Mouse (Mus musculus): ENCODE data around the gene Gm49340.
"Not testable (repeated sequence)": the region's sequence is repeated elsewhere in the genome, so short reads cannot be mapped to it uniquely, and the experiment has no call there.

Gene Gm49340

DNA sequence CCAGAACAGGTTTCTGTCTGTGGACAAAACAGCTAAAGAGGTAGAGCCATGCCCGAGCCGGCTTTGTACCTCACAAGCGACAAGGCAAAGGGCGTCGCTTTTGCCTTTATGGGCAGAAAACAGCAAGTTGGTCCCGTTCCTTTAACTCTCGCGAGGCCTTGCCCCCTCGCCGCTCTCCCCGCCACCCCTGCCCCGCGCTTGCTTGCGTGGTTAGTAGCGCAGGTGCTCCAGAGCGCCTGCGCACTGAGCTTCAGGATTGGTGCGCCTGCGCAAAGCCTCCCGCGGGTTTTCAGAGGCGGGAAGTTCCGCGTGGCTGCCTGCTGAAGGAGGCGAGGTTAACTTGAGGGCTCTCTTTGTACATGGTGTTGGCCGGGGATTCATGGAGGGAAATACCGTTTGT lies at the start of gene Gm49340, which contains the start of the genes Aspa and Spata22:
TSS of gene Gm49340 (plus strand) at position 300 of the 400 bp plus-strand sequence.
TSS of gene Aspa (minus strand) at position 155 of the 400 bp plus-strand sequence.
TSS of gene Spata22 (plus strand) at position 300 of the 400 bp plus-strand sequence.
- DNase-seq (ENCODE audit: extremely low read depth, low read depth) = no peak

DNA sequence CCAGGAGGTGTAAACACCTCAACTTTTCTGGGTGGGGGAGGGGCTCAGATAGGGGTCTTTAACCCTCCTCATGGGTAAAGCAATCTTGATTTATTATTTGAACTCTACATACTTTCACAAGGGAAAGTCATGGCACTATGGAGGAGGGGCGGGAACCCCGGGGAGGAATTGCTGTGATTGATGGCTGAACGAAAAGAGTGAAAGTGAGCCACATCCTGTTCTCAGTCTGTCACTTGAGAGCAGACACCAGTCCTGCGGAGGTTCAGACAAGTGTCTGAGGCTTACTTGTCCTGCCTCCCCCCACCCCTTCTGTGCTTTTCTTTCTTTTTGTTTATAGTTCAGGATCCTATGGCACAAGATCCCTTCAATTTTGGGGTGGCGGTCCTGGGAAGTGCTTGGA lies 48.8 kb upstream of the Gm49340 start:
- DNase-seq (ENCODE audit: extremely low read depth, low read depth) = no peak

DNA sequence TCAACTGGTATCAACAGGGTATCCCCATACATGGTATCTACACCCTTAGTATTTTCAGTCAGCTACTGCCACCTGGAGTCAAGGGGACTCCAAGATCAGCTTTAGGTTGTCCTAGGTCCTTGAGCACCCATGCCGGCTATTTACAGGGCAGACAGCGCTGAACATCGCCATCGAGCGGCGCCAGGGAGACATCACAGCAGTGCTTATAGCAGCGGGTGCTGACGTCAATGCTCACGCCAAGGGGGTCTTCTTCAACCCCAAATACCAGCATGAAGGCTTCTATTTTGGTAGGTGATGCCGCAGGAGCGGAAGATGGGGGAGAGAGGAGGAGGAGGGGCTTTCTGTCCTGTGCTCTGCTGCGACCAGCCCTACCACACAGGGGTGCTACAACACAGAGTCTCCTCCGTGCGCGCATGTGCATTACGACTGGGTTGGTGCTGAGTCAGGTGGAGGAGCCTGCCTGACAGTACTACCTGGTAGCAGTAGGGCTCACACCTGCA lies 48.0 kb upstream of the Gm49340 start:
- no peak for DNase-seq (ENCODE audit: extremely low read depth, low read depth)

DNA sequence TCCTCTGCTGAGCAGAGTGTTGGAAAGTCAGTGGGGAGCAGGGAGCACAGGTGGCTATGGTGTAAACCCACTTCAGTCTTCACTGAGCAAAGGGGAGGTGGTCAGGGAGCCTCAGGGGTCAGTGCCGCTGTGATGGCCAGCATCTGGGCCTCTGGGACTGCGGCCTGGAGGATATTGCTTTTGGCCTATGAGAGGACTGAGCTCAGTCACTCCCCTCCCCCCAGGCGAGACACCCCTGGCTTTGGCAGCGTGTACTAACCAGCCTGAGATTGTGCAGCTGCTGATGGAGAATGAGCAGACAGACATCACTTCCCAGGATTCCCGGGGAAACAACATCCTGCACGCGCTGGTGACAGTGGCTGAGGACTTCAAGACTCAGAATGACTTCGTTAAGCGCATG lies 46.2 kb upstream of the Gm49340 start:
- no peak for DNase-seq (ENCODE audit: extremely low read depth, low read depth)

DNA sequence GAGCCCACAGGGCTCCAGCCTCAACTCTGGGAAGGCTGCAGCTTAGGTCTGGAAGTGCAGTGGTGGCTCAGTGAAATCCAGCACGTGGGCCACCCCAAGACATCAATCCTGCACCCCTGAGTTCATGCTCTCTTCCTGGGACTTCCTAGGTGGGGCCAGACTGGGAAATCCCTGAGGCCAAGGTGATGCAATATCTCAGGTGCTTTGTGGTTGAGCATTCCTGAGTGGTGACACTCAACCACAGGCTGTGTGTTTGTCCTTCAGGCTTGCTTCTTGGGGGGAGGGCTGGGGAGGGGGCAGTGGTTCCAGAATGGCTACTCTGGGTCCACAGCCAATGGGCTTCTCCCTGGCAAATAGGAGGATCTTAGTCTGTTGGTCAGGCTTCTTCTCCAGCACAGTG lies 45.6 kb upstream of the Gm49340 start:
- no peak for DNase-seq (ENCODE audit: extremely low read depth, low read depth)

DNA sequence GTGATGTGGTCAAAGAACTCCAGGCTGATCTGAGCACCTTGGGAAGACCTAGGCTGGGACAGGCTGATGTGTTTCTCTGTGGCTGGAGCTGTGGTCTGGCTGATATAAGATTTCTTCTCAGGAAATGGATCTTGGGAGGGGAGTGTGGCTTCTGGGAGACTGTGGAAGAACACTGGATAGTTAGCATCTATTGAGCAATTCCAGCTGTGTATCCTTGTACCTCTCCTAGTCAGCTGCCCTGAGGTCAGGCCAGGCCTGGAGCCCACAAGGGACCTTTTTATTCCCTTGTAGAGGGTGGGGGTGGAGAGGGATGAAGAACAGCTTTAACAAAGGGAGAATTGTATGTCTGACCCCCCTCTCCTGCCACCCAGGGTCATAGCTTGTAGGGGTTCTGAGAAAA lies 45.2 kb upstream of the Gm49340 start:
- no peak for DNase-seq (ENCODE audit: extremely low read depth, low read depth)

DNA sequence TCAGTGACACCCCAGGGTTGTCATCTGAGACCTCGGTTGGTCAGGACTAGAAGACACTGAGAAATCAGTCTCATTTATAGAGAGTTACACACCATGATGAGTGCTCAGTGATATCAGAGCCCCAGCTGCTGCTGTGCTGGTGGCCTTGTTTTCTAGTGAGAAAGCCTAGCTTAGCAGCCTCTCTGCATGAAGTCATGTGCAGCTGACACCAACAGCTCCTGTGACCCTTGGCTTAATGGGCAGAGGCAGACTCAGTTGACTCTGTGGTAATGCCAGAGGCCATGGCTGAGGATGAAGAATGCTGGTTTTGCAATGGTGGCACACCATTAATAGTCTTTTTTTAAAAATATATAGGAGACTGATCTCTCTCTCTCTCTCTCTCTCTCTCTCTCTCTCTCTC lies 39.9 kb upstream of the Gm49340 start:
- no peak for DNase-seq (ENCODE audit: extremely low read depth, low read depth)

DNA sequence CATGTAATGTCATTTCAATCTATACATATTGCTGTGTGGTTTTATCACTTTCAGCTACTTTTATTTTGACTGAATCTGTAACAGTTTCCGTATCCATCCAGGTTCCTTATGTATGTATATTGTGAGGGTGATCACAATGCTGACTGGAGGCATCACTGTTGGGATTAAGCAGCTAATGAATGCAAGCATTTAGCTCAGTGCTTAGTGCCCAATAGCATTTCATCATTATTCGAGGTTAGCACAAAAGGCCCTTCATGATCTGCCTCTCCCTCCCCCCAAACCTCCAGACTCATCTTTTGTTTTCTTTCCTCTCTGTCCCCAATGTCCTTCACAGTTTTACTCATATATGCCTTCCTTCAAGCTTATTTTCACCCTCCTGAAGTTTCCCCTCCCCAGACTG lies 26.4 kb upstream of the Gm49340 start:
- DNase-seq (ENCODE audit: extremely low read depth, low read depth) = no peak

DNA sequence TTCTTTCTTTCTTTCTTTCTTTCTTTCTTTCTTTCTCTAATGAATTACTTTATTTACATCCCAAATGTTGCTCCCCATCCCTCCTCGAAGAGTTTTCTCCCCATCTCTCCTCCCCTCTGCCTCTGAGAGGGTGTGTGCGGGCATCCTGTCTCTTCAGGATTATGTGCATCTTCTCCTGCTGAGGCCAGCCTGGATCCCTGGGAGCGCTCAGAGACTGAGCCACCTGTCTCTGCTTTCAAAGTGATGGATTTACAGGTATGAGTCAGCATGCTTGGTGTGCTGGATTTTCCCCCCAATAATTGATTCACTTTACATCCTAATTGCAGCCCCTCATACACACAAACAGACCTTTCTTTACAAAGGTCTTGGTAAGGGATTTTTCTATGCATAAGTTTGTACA lies 13.6 kb upstream of the Gm49340 start:
- no peak for DNase-seq (ENCODE audit: extremely low read depth, low read depth)

DNA sequence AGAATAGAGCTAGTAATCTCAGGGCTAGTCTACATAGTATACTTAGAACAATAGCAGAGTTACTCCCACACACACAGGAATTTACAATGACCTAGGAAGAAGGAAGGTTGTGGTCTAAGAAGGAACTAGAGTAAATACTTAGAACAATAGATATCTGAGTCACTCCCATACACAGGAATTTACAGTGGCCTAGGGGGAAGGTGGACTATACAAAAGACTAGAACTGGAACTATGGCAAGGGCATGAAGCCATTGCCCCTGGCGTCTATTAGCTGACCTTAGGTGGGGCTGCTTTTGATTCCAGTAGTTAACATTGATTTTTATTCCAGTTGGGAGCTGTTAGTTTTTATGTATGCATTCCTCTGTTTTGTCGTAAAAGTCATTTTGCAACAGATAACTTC lies 11.0 kb upstream of the Gm49340 start:
- DNase-seq (ENCODE audit: extremely low read depth, low read depth) = not testable (repeated sequence)

DNA sequence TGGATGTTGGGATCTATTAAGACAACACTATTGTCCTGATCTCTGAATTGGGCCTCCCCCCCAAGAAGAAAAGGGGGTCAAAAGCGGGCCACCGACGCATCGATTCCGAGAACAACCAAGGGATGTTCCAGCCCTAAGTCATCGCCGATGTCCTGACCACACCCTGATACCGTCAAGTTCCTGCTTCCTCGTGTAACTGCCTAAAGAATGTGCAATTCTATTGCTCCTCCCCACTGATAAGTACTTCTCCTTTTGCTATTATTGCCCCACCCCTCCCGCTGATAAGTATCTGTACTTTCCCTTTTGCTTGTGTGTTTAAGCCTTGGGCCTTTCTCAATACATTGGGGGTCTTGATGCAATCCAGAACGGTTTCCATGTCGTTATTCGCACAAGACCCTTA lies 8.5 kb upstream of the Gm49340 start:
- peak; percentile 51 for DNase-seq (ENCODE audit: extremely low read depth, low read depth)

DNA sequence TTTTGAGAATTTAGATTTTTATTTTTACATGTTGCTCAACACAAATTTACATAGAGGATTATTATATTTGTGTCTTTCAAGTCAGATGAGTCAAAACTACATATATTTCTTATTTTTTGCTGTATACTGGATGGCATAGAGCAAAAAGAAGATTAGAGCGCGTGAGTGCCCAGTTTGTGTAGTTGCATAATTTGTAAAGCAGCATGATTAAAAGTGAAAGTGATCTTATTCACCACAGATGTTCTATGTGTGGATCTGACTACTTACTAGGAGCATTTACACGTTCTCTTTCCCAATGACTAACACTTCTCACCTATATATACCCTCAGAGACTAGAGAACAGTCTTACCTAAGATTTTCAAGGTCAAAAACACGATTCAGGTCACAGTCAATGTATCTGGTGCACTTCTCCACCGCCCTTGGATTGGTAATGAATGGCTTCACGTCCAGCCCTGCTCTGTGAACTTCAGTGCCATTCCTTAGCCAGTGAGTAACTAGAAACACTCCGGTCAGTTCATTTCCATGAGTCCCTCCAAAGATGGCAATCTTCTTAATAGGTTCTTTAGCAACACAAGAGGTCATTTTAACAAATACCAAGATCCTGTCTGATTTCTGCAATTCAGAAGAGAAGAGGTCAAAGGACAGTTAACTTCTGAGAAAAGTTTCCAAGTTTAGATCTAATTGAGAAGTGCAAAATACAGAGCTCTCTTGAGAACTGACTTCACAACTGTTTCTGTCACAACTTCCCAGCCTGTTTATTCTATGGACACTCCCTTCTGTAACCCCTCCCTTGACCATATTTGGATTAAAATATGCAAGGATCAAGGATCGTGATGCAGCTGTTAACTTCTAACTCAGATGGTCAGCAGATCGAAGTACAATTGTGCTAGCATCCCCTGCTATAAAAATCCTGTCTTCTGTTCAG lies 5.4 kb upstream of the Gm49340 start:
- DNase-seq (ENCODE audit: extremely low read depth, low read depth) = peak; percentile 38

DNA sequence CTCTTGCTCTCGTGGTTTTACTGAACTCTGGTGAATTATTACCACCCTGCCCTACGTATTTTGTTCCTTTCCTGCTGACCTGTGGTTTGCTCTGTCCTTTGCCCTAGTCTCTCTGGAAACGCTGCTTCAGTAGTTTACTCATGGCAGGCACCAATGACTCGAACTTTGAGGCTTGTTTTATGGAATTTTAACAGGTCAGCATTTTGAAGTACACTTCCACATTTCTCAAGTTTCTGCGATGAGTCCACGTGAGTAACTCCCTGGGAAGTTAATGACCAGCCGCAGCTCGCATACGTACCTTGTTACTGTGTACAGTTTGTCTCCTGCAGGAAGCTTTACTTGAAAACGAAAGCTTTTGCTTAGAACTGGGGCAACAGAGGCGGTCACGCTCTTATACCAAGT lies 3.1 kb upstream of the Gm49340 start:
- DNase-seq (ENCODE audit: extremely low read depth, low read depth) = no peak

DNA sequence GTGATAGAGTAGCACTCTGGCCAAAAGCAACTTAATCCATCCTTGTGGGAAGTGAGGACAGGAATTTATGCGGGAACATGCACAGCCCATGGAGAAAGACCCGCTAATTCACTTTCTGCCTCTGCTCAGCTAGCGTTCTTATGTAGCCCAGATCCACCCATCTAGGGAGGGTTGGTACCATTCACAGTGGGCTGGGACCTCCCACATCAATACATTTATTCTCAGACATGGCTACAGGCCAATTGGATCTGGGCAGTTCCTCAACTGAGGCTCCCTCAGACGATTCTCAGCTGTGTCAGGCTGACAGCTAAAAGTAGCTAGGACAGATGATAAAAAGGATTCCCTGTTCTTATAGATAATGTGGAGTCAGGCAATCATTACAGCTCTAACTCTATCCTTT lies 2.2 kb upstream of the Gm49340 start:
- no peak for DNase-seq (ENCODE audit: extremely low read depth, low read depth)

DNA sequence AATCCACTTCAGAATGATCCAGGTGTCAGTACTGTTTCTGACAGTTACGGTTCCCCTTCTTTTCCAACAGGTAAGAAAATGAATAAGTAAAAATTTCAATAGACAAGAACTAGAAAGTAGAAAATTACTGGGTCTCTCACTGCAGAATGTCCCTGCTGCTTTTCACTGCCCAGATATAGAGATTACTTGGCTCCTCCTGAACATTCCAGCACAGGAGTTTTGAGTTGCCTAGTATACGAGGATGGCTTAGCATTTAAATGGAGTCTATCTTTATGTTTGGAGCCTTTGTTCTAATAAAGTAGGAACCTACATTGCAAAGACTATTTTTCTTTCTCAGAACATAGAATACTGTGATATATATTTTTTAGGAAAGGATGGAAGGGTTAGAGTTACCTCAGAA lies 3.8 kb downstream of the Gm49340 start:
- DNase-seq (ENCODE audit: extremely low read depth, low read depth) = no peak

DNA sequence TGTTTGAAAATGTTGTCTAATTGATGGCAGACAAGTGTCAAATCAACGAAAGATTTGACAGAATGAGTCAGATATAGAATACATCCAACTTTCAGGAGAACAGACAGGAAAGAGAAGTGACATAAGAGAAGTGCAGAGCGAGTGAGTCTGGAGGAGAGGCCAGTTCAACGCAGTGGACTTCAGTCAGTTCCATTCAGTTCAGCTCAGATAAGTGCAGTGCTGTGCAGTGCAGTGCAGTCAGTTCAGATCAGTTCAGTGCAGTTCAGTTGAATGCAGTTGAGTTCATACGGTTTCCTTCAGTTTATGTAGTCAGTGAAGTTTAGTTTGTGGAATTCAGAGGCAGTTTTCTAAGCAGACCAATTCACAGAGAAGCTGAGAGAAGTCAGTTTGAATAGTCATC lies 7.4 kb downstream of the Gm49340 start:
- DNase-seq (ENCODE audit: extremely low read depth, low read depth) = no peak

DNA sequence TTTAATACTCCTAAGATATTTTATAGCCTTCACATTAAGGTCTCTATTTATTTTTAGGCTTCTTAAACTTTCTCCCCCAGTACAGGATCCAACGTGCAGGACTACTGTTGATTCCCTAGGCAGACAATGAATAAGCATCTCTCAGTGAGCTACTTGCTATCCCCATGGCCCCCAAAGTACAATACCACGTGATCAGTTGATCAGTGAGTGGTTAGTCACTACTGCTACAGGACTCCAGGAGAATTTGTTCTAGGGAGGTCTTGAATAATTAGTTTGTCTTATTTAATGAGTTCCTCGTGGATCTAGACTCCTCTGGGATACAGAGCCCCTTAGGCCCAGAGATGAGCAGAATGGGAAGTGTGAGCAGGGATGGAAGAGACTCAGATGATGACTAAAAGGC lies 20.9 kb downstream of the Gm49340 start, which contains the start of gene Olfr20:
TSS of gene Olfr20 (plus strand) at position 301 of the 400 bp plus-strand sequence.
- DNase-seq (ENCODE audit: extremely low read depth, low read depth) = no peak

DNA sequence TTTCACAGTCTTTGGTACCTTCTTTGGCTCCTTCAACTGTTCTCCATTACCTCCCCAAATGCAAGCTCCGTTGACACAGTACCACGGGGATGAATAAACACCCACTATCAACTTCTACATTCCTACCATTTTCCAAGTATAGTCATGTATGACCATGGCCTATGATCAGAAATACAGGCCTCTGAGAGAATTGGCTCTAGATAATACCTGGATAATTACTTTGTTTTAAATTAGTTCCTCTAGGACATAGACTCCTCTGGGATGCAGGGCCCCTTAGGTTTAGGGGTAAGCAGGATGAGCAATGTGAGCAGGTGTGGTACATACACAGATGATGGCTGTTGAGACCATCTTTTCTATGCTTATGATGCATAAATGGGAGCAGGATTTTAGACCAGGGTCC lies 41.4 kb downstream of the Gm49340 start, which contains the start of gene Olfr376:
TSS of gene Olfr376 (plus strand) at position 301 of the 400 bp plus-strand sequence.
- DNase-seq (ENCODE audit: extremely low read depth, low read depth) = no peak

DNA sequence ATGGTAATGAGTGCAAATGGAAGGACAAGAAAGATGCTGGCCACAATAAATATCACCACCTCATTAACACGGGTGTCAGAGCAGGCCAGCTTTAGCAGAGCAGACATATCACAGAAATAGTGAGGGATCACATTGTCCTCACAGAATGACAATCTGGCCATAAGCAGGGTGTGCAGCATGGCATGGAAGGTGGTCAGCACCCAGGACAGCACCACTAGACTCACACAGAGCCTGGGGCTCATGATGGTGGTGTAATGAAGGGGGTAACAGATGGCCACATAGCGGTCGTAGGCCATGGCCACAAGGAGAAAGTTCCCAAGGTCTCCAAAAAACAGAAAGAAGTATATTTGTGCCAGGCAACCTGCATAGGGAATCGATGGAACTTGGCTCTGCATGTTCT lies 65.8 kb downstream of the Gm49340 start:
- no peak for DNase-seq (ENCODE audit: extremely low read depth, low read depth)

DNA sequence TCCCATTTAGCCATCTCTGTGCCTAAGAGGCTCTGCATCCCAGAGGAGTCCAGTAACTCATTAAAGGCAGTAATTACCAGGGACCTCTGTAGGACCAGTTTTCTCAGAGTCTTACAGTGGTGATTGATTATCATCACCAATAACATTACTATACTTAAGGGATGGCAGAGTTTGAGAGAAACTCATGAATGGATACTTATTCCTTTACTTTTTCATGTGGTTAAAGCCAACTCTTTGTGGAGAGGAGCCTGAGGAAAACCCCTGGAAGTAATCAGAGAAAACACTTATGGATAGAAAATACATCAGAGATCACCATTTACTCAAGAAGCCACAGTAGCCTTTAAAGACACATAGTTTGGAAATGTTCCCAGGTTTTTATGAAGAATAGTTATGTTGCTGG lies 70.0 kb downstream of the Gm49340 start, which contains the start of gene Olfr1:
TSS of gene Olfr1 (minus strand) at position 101 of the 400 bp plus-strand sequence.
- DNase-seq (ENCODE audit: extremely low read depth, low read depth) = no peak

All from MEL-GATA-1-ER (cell line).